Mouse (Mus musculus): ENCODE measurements around the gene Zfp652. TPM values are rescaled to one million over a fixed set of nuclear protein-coding genes. Genes with fewer than 3 reads are reported as not detected.

Zfp652 gene
- polyA plus RNA-seq, 1 experiment from 2014 or later = 11.9 TPM

- no peaks in the 10 kb centered on the region for H3K9me3 ChIP-seq (ENCODE audit: control insufficient read depth, low read length)
- peaks cover 11% of the 10 kb centered on the region for H3K27me3 ChIP-seq (ENCODE audit: control insufficient read depth, insufficient read depth, low read length)
- H3K36me3 ChIP-seq (ENCODE audit: control insufficient read depth, insufficient read depth, low read length) = no peaks in the 10 kb centered on the region
- WGBS = 91% methylated on average over 8 of the region's 8 CpGs
- H3K27ac ChIP-seq (ENCODE audit: low read depth, low read length) = no peak overlapping the region
- ATAC-seq (replicated peaks; ENCODE audit: low FRiP score) (no peak), DNase-seq (ENCODE audit: low spot score) (no peak)
- H3K4me1 ChIP-seq (replicated peaks; ENCODE audit: control insufficient read depth, insufficient read depth, low read length) = peaks cover 7% of the 10 kb centered on the region; the same call in 1 of the 2 replicates
- no peak overlapping the region for H3K9ac ChIP-seq (ENCODE audit: low read length)
- no peak overlapping the region for H3K4me3 ChIP-seq (ENCODE audit: low read depth, low read length)
- no peak overlapping the region for H3K4me2 ChIP-seq (ENCODE audit: low read depth, low read length, severe bottlenecking)
These were observed 80.6 kb downstream of the Zfp652 start for GRCm38 (mm10) chr11:95792950-95793509.

GRCm38 (mm10) chr11:95794201-95794600, 81.7 kb downstream of the Zfp652 start:
- DNase-seq (ENCODE audit: low spot score) (no peak), ATAC-seq (replicated peaks; ENCODE audit: low FRiP score) (no peak)
- Histone ChIP-seq H3K36me3 (ENCODE audit: control insufficient read depth, insufficient read depth, low read length) (no peaks in the 10 kb centered on the region), H3K9ac (ENCODE audit: low read length) (no peak overlapping the region), H3K4me1 (replicated peaks; ENCODE audit: control insufficient read depth, insufficient read depth, low read length) (peaks cover 7% of the 10 kb centered on the region; the same call in 1 of the 2 replicates), H3K4me2 (ENCODE audit: low read depth, low read length, severe bottlenecking) (no peak overlapping the region), H3K4me3 (ENCODE audit: low read depth, low read length) (no peak overlapping the region), H3K27ac (ENCODE audit: low read depth, low read length) (no peak overlapping the region), H3K9me3 (ENCODE audit: control insufficient read depth, low read length) (no peaks in the 10 kb centered on the region), H3K27me3 (ENCODE audit: control insufficient read depth, insufficient read depth, low read length) (peaks cover 11% of the 10 kb centered on the region)
- WGBS = 79% methylated on average over 5 of the region's 5 CpGs

GRCm38 (mm10) chr11:95795582-95795981, 83.1 kb downstream of the Zfp652 start:
- no peak for DNase-seq (ENCODE audit: low spot score)
- H3K9me3 ChIP-seq (ENCODE audit: control insufficient read depth, low read length) = no peaks in the 10 kb centered on the region
- no peak overlapping the region for H3K9ac ChIP-seq (ENCODE audit: low read length)
- ATAC-seq (replicated peaks; ENCODE audit: low FRiP score) = no peak
- H3K4me2 ChIP-seq (ENCODE audit: low read depth, low read length, severe bottlenecking) = no peak overlapping the region
- WGBS = 75% methylated on average over 5 of the region's 5 CpGs
- H3K27ac ChIP-seq (ENCODE audit: low read depth, low read length) = no peak overlapping the region
- H3K36me3 ChIP-seq (ENCODE audit: control insufficient read depth, insufficient read depth, low read length) = no peaks in the 10 kb centered on the region
- H3K27me3 ChIP-seq (ENCODE audit: control insufficient read depth, insufficient read depth, low read length) = peaks cover 11% of the 10 kb centered on the region
- peaks cover 7% of the 10 kb centered on the region; the same call in 1 of the 2 replicates for H3K4me1 ChIP-seq (replicated peaks; ENCODE audit: control insufficient read depth, insufficient read depth, low read length)
- H3K4me3 ChIP-seq (ENCODE audit: low read depth, low read length) = no peak overlapping the region

GRCm38 (mm10) chr11:95805010-95805409, 92.5 kb downstream of the Zfp652 start:
- 75% methylated on average over 5 of the region's 5 CpGs for WGBS
- Histone ChIP-seq H3K9ac (ENCODE audit: low read length) (no peak overlapping the region), H3K4me1 (replicated peaks; ENCODE audit: control insufficient read depth, insufficient read depth, low read length) (no peaks in the 10 kb centered on the region; the same call in 1 of the 2 replicates), H3K27me3 (ENCODE audit: control insufficient read depth, insufficient read depth, low read length) (no peaks in the 10 kb centered on the region), H3K36me3 (ENCODE audit: control insufficient read depth, insufficient read depth, low read length) (no peaks in the 10 kb centered on the region), H3K4me2 (ENCODE audit: low read depth, low read length, severe bottlenecking) (no peak overlapping the region), H3K27ac (ENCODE audit: low read depth, low read length) (no peak overlapping the region), H3K4me3 (ENCODE audit: low read depth, low read length) (no peak overlapping the region), H3K9me3 (ENCODE audit: control insufficient read depth, low read length) (no peaks in the 10 kb centered on the region; the same call in 1 of the 2 replicates)
- DNase-seq (ENCODE audit: low spot score) = no peak
- no peak for ATAC-seq (replicated peaks; ENCODE audit: low FRiP score)

- ATAC-seq (replicated peaks; ENCODE audit: low FRiP score) = no peak
These were observed 93.1 kb downstream of the Zfp652 start for GRCm38 (mm10) chr11:95805527-95805926.

GRCm38 (mm10) chr11:95807884-95808283, 95.4 kb downstream of the Zfp652 start:
- H3K4me1 ChIP-seq (replicated peaks; ENCODE audit: control insufficient read depth, insufficient read depth, low read length) = no peaks in the 10 kb centered on the region; the same call in 1 of the 2 replicates
- H3K36me3 ChIP-seq (ENCODE audit: control insufficient read depth, insufficient read depth, low read length) = no peaks in the 10 kb centered on the region
- DNase-seq (ENCODE audit: low spot score) = no peak
- H3K27ac ChIP-seq (ENCODE audit: low read depth, low read length) = no peak overlapping the region
- H3K9ac ChIP-seq (ENCODE audit: low read length) = no peak overlapping the region
- no peak overlapping the region for H3K4me3 ChIP-seq (ENCODE audit: low read depth, low read length)
- no peak overlapping the region for H3K4me2 ChIP-seq (ENCODE audit: low read depth, low read length, severe bottlenecking)
- ATAC-seq (replicated peaks; ENCODE audit: low FRiP score) = no peak
- H3K27me3 ChIP-seq (ENCODE audit: control insufficient read depth, insufficient read depth, low read length) = no peaks in the 10 kb centered on the region
- H3K9me3 ChIP-seq (ENCODE audit: control insufficient read depth, low read length) = no peaks in the 10 kb centered on the region; the same call in 1 of the 2 replicates
- 96% methylated on average over 5 of the region's 5 CpGs for WGBS

More at GRCm38 (mm10) chr11:95805527-95805926, 93.1 kb downstream of the Zfp652 start:
- Histone ChIP-seq H3K4me3 (ENCODE audit: low read depth, low read length) (no peak overlapping the region), H3K9me3 (ENCODE audit: control insufficient read depth, low read length) (no peaks in the 10 kb centered on the region; the same call in 1 of the 2 replicates), H3K9ac (ENCODE audit: low read length) (no peak overlapping the region), H3K27ac (ENCODE audit: low read depth, low read length) (no peak overlapping the region), H3K27me3 (ENCODE audit: control insufficient read depth, insufficient read depth, low read length) (no peaks in the 10 kb centered on the region), H3K4me2 (ENCODE audit: low read depth, low read length, severe bottlenecking) (no peak overlapping the region), H3K4me1 (replicated peaks; ENCODE audit: control insufficient read depth, insufficient read depth, low read length) (no peaks in the 10 kb centered on the region; the same call in 1 of the 2 replicates), H3K36me3 (ENCODE audit: control insufficient read depth, insufficient read depth, low read length) (no peaks in the 10 kb centered on the region)
- DNase-seq (ENCODE audit: low spot score) = no peak
- WGBS = 52% methylated on average over 3 of the region's 3 CpGs

- Histone ChIP-seq H3K36me3 (ENCODE audit: control insufficient read depth, insufficient read depth, low read length) (no peaks in the 10 kb centered on the region), H3K9me3 (ENCODE audit: control insufficient read depth, low read length) (no peaks in the 10 kb centered on the region; the same call in 1 of the 2 replicates), H3K9ac (ENCODE audit: low read length) (no peak overlapping the region), H3K4me3 (ENCODE audit: low read depth, low read length) (no peak overlapping the region), H3K27ac (ENCODE audit: low read depth, low read length) (no peak overlapping the region), H3K4me1 (replicated peaks; ENCODE audit: control insufficient read depth, insufficient read depth, low read length) (no peaks in the 10 kb centered on the region; the same call in 1 of the 2 replicates), H3K4me2 (ENCODE audit: low read depth, low read length, severe bottlenecking) (no peak overlapping the region), H3K27me3 (ENCODE audit: control insufficient read depth, insufficient read depth, low read length) (no peaks in the 10 kb centered on the region)
- ATAC-seq (replicated peaks; ENCODE audit: low FRiP score) (no peak), DNase-seq (ENCODE audit: low spot score) (no peak)
- 77% methylated on average over 5 of the region's 5 CpGs for WGBS
These were observed 96.1 kb downstream of the Zfp652 start for GRCm38 (mm10) chr11:95808448-95809011.

GRCm38 (mm10) chr11:95809603-95810002, 97.1 kb downstream of the Zfp652 start:
- no peaks in the 10 kb centered on the region for H3K27me3 ChIP-seq (ENCODE audit: control insufficient read depth, insufficient read depth, low read length)
- H3K9ac ChIP-seq (ENCODE audit: low read length) = no peak overlapping the region
- H3K27ac ChIP-seq (ENCODE audit: low read depth, low read length) = no peak overlapping the region
- no peaks in the 10 kb centered on the region; the same call in 1 of the 2 replicates for H3K4me1 ChIP-seq (replicated peaks; ENCODE audit: control insufficient read depth, insufficient read depth, low read length)
- H3K4me2 ChIP-seq (ENCODE audit: low read depth, low read length, severe bottlenecking) = no peak overlapping the region
- DNase-seq (ENCODE audit: low spot score) (no peak), ATAC-seq (replicated peaks; ENCODE audit: low FRiP score) (no peak)
- 30% methylated on average over 5 of the region's 5 CpGs for WGBS
- no peaks in the 10 kb centered on the region for H3K36me3 ChIP-seq (ENCODE audit: control insufficient read depth, insufficient read depth, low read length)
- H3K4me3 ChIP-seq (ENCODE audit: low read depth, low read length) = no peak overlapping the region
- no peaks in the 10 kb centered on the region; the same call in 1 of the 2 replicates for H3K9me3 ChIP-seq (ENCODE audit: control insufficient read depth, low read length)

All from forebrain, embryonic 11.5 days (tissue).